Mouse (Mus musculus) bone marrow macrophage, adult 2 months (primary cell): ENCODE measurements at regions not wholly inside any gene's neighbourhood (a gene's known extent, or its start where the extent isn't known, plus 50 kb on each side); places are given as distances from the start of the nearest gene placed in this dataset.

Source experiments
- H3K27ac ChIP-seq: 2 replicates; pipeline ENCODE4 v1.5.1; 2012; ENCODE audit warnings: low read depth, low read length; ENCODE audit not compliant: insufficient read depth
- H3K4me1 ChIP-seq: 2 replicates; pipeline ENCODE4 v1.6.1; 2012; ENCODE audit warnings: low read length; ENCODE audit not compliant: control insufficient read depth, insufficient read depth
- H3K4me3 ChIP-seq: 2 replicates; pipeline ENCODE4 v1.5.1; 2012; ENCODE audit warnings: mild to moderate bottlenecking, low read length, moderate library complexity; ENCODE audit not compliant: insufficient read depth
- CTCF ChIP-seq: IDR thresholded peaks from 2 replicates; pipeline ENCODE4 v1.5.1; 2012; ENCODE audit warnings: low read depth, mild to moderate bottlenecking, low read length, moderate library complexity
- POLR2A ChIP-seq: IDR thresholded peaks from 2 replicates; pipeline ENCODE4 v1.6.1; 2012; ENCODE audit warnings: mild to moderate bottlenecking, low read depth, low read length, borderline replicate concordance

GRCm38 (mm10) chr1:148722106-148722505, 1239.0 kb downstream of the Pla2g4a start:
- H3K4me3 ChIP-seq = no peak overlapping the region
- H3K27ac ChIP-seq = no peak overlapping the region
- H3K4me1 ChIP-seq = no peaks in the 10 kb centered on the region
- TF ChIP-seq POLR2A (no peak), CTCF (no peak)

GRCm38 (mm10) chr1:148721409-148721808, 1239.7 kb downstream of the Pla2g4a start:
- H3K4me1 ChIP-seq = no peaks in the 10 kb centered on the region
- no peak overlapping the region for H3K27ac ChIP-seq
- TF ChIP-seq POLR2A = no peak
- no peak for TF ChIP-seq CTCF
- no peak overlapping the region for H3K4me3 ChIP-seq

GRCm38 (mm10) chr1:148720980-148721379, 1240.1 kb downstream of the Pla2g4a start:
- Histone ChIP-seq H3K27ac (no peak overlapping the region), H3K4me1 (no peaks in the 10 kb centered on the region), H3K4me3 (no peak overlapping the region)
- no peak for TF ChIP-seq CTCF

GRCm38 (mm10) chr1:148708084-148708483, 1253.0 kb downstream of the Pla2g4a start:
- H3K4me1 ChIP-seq = no peaks in the 10 kb centered on the region
- no peak for TF ChIP-seq POLR2A
- TF ChIP-seq CTCF = no peak
- no peak overlapping the region for H3K4me3 ChIP-seq
- H3K27ac ChIP-seq = no peak overlapping the region

GRCm38 (mm10) chr1:148707657-148708056, 1253.4 kb downstream of the Pla2g4a start:
- Histone ChIP-seq H3K27ac (no peak overlapping the region), H3K4me1 (no peaks in the 10 kb centered on the region), H3K4me3 (no peak overlapping the region)
- TF ChIP-seq POLR2A = no peak
- no peak for TF ChIP-seq CTCF

- Histone ChIP-seq H3K27ac (no peak overlapping the region), H3K4me3 (no peak overlapping the region), H3K4me1 (no peaks in the 10 kb centered on the region)
- no peak for TF ChIP-seq POLR2A
- no peak for TF ChIP-seq CTCF
These were observed 1254.8 kb downstream of the Pla2g4a start for GRCm38 (mm10) chr1:148706271-148706807.

GRCm38 (mm10) chr1:148700599-148700954, 1260.5 kb downstream of the Pla2g4a start:
- Histone ChIP-seq H3K4me3 (no peak overlapping the region), H3K27ac (no peak overlapping the region), H3K4me1 (no peaks in the 10 kb centered on the region)
- TF ChIP-seq CTCF (no peak), POLR2A (no peak)

GRCm38 (mm10) chr1:148699854-148700598, 1261.1 kb downstream of the Pla2g4a start:
- H3K4me1 ChIP-seq = no peaks in the 10 kb centered on the region
- H3K27ac ChIP-seq = no peak overlapping the region
- TF ChIP-seq CTCF = no peak
- no peak for TF ChIP-seq POLR2A
- H3K4me3 ChIP-seq = no peak overlapping the region

GRCm38 (mm10) chr1:148690085-148690484, 1271.0 kb downstream of the Pla2g4a start:
- Histone ChIP-seq H3K27ac (no peak overlapping the region), H3K4me3 (no peak overlapping the region), H3K4me1 (no peaks in the 10 kb centered on the region)
- TF ChIP-seq POLR2A (no peak), CTCF (no peak)

GRCm38 (mm10) chr1:148689618-148690017, 1271.5 kb downstream of the Pla2g4a start:
- TF ChIP-seq POLR2A (no peak), CTCF (no peak)
- Histone ChIP-seq H3K27ac (no peak overlapping the region), H3K4me3 (no peak overlapping the region), H3K4me1 (no peaks in the 10 kb centered on the region)
